Mouse (Mus musculus): ENCODE data around the gene Zbtb16.

Zbtb16 gene

DNA sequence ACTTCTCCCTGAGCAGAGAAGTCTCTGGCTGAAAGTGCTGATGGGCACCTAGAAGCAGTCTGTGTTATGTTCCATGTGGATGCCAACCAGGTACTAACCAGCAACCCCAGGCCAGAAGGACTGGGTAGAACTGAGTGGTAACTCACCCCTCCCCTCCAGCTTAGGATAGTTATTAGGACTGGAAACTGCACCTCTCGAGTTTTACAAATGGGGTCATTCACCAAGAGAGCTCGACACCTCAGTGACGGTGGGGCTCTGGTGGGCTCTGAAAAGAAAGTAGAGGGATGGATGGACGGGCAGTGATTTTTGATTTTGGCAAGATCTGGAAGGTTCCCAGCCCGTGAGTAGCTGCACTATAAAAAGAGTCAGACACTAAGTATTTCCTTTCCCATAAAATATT, 71.7 kb downstream of the Zbtb16 start:
- no peak for DNase-seq

DNA sequence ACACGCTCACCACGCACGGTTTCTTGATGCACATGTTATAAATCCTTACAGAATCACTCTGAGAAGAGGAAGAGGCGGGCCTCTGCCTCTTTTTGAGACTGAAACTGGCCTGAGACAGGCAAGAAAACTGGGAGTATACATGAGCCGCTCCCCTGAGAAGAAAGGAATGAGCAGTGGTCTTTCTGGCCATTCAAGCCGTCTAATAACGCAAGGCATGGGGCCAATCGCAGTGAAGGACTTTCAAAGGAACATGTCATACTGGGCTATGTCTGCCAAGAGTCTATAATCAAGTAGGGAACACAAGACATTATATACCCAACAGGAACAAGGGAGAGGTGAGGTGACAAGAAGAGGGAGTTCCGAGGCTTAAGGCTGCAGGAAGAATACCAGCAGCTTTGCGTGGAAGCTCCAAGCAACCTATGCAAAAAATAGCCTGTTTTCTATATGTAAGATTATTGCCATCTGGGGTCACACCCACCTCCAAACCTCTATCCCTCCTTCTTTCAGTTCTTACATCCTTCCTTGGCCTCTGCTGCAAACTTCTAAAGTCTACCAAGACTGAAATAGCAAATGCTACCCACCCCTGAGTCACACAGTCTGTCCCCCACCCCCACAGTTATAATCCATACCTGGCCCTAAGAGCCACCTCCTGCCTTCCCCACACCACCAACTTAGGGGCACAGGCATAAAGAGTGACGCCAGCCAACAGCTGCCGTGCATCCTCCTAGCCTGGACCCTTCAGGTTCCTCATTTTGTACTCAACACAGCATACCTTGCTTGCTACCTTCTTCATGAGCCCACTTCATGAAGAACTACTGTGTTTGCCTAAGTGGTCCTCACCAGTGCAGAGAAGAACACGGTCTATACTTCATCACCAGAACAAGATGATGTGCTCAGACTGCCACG, 74.0 kb downstream of the Zbtb16 start:
- DNase-seq = no peak

DNA sequence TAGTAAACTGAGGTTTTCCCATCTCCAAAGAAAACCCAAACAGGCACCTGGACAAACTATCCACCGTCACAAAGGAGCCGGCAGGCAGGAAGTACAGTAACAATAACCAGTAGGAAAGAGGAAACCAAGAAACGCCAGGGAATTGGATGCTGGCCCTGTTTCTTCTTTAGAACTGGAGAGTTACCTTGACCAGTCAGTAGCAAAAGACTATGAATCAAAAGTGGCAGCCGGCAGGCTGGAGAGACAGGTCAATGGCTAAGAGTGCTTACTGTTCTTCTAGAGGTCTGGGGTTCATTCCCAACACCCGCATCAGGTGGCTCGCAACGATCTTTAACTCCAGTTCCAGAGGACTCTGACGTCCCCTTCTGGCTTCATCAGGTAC, 74.9 kb downstream of the Zbtb16 start:
- DNase-seq = no peak

DNA sequence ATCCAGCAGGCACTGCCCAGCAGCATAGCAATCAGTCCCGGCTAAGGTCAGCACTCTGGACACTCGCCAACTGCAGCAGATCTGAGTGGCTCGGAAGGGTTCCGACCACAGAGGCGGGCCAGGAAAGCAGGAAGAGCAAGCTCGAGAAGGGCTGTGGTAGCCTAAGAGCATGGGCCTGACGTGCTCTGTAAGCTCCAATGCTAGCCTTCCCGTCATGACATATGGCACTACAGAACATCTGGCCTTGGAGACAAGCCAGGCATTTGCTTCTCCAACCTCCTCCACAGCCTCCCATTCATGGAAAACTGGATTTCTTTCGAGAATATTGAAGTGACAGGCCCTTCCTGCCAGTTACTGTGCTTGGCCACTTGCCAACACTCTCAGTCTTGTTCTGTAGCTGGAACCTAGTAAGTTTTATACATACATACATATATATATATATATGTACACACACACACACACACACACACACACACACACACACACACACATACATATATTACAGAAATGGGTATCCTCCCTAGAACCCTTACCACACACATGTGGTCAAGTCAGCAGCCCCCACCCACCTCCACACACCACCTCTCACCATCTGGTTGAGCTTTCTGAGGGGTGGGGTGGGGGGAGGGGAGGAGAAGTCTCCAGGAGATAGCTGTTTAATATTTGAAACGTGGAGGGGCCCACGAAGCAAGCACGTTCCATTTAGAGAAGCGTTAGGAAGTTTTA, 75.4 kb downstream of the Zbtb16 start:
- DNase-seq = peak; percentile 36 to 47

DNA sequence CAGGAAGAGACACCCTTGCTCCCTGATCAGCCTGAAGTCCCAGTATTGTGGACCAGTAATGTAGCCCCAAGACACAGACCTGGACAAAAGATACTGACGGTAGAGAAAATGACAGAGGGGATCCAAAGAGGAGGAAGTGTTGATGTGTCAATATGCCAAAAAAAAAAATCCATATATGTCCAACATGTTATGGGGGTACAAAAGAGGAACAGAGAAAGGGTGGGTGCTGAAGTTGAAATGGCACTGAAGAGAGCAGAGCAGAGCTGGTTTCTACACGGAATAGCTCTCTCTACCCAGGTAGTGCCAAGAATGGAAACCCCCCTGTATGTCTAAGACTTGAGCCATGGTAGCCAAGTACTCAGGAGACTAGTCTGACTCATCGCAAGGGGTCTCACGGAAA, 76.9 kb downstream of the Zbtb16 start:
- no peak for DNase-seq

DNA sequence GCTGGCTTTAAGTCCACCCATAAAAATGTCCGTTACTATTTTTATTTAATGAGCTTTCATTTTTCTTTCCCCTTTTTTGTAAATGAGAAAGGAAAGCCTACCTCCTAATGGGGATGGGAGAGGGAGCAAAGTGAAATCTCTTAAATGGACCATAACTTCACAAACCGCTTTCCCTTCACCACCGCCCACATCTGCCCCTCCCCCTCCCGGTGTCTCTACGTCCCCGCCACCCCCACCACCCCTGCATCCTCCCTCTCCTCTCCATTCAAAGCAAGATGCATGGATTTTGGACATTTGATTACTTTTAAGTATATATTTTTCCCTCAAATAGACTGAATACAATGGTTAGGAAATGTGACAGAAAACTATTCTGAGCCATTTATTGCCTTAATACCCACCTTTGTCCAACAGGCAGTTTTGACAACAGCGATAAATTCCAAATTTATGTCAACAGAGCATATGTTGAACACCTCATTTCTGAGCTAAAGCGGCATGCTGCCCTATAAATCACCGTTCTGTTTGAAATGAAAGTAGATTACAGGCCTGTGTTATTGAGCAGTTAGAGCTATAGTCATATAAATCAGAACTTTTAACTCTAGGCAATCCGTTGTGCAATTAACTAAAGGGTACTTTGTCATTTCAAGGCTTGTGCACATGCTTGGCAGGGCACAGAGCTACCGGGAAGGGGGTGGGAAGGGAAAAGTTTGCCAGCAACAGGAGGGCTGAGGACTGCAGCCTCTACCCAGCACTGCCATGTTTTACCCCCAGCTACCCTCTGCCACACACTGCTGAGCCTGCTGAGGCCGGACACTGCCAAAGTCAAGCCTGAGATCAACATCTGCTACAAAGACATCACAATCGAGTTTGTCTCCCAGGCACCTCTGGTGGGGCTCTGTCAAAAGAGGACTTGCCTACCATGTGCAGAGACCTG, 78.1 kb downstream of the Zbtb16 start:
- no peak for DNase-seq

DNA sequence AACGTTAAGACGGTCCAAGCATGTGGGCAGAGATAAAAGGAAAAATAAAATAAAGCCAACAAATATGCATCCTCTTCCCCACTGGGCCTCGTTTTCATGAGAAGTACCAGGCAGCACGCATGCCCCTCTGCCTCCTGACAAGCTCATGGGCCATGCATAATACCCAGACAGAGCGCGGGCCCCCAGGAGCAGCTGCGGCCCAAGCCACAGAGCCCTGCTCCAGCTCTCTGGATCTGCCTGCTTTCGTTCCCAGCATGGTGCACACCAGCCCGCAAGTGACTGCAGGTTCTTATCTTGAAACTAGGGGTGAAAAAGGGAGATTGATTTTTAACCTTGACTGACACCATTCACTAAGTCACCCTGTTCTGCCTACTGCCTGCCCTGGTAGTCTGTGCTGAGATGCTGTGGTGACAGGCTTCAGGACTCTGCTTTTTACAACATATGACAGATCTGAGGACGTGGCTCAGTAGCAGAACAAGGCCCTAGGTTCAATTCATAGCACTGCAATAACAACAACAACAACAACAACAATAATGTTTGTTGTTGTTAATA, 79.7 kb downstream of the Zbtb16 start:
- DNase-seq = no peak

DNA sequence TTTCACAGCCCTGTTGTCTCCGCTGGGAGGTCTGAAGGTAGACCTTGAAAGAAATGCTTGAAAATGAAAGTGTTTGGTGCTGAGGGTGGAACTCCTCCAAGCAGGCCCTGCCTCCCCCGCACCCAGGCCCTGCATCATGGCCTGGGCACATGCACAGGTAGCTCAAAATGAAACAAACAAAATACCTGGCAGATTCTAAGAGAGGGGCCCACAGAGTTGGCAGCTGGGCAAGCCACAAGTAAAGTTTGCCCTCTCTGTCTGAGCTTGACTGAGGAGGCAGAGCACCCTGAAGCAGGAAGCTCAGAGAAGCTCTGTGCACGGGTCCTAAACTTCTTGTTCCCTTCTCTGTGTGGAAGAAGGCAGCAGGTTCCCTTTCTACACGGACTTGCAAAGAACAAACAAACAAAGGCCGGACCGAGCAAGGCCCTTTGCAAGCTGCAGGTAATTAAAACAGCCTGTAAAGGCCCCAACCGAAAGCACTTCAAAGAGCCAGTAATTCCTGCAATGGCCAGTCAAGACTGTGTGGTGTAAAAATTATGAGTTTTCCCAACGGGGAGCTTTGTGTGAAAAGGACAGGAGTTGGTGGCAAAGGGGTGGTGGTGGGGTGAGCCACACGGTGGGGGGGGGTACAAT, 80.5 kb downstream of the Zbtb16 start:
- no peak for DNase-seq

DNA sequence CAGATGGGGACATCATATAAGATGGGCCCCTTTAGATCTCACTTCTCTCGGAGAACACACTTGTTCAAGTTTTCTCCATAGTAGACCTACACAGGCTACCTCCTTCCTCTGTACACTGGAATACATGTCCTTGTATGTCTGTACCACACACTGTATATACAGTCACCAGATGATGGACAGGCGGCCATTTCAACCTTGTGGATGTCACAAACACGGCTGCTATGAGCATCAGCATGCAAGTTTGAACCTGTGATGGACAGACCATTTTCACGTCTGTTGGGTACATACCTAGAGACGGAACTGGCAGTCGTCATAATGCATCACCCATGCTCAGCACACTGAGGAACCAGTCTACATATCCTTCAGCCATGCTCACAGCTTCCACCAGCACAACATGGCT, 81.6 kb downstream of the Zbtb16 start:
- no peak for DNase-seq

DNA sequence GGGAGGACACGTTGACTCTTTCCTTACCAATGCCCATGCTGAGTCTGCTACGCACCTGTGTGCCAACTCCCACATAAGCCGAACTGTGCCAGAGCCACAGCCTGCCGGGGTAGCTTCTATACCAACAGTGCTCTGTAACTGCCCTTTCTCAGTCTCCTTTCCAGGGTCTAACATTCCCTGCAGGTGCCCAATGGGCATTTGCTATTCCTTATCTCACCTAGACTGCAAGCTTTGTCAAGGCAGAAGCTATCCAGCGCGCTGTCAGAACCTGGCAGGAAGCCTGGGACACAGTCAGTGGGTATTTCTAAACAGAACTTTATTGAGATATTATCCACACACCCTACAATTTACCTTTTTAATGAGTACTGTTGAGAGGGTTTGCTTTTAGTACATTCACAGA, 82.1 kb downstream of the Zbtb16 start:
- peak; percentile 34 to 38 for DNase-seq

DNA sequence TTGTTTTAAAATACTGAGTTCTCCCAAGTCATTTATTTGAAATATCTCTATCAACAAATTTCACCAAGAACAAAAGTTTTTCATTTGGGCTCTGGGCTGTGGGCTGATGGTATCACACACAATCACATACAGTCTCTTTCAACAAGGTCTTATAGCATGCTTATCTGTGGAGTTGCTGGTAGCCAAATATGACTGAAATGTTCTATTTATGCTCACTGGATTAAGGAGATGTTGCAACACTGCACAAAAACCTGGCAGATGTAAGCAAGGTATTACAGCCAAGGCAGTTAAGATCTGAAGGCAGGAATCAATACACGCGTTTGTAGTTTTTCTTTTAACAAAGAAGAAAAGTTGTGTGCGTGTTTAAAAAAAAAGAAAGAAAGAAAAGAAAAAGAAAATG, 84.1 kb downstream of the Zbtb16 start:
- DNase-seq = no peak

DNA sequence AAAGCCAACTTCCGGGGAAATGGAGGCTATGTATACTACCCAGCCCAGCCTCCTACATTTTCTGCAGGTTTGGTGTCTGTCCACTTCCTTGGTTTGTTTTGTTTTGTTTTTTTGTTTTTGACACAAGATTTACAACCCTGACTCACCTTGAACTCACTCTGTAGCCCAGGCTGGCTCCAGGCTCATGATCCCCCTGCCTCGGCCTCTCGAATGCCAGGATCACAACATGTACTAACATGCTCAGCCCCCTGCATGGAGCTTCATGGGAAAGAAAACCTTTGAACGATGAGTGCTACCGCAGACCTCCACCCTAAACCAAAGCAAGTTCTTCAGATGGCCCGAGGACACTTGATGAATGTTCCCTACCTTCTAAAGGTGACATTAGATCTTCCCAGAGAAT, 86.4 kb downstream of the Zbtb16 start:
- no peak for DNase-seq

DNA sequence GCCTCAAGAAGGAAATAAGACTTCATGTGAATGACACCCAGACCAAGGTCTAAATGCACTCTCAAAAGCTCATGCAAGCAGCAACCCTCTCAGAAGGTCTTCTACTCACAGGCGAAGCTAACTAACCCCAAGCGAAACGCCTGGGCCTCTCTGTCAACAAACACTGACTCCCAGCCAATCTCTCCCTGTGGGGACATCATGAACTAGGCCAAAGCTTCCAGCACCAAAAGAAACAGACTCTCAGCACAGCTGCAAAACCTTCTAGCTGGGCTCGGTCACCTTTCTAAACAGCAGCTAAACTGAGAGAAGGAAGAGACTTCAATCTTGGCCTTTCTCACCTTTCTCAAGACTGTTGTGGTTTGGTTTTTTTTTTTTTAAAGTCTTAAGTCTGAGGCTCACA, 86.9 kb downstream of the Zbtb16 start:
- DNase-seq = no peak

DNA sequence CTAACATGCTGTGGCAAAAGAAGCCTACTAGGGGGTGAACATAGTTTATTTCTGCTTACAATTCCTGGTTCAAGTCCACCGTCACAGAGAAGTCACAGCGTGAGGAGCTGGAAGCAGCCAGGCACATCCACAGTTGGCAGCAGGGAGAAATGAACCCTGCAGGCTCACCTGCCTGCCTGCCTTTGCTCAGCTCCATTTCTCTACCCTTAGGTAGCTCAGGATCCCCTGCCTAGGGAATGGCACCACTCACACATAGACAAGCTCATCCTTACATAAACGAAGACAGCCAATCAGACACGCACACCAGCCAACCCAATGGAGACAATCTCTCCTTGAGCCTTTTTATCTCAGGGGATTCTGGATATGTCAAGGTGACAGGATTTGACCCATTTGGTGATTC, 87.3 kb downstream of the Zbtb16 start:
- DNase-seq = no peak

DNA sequence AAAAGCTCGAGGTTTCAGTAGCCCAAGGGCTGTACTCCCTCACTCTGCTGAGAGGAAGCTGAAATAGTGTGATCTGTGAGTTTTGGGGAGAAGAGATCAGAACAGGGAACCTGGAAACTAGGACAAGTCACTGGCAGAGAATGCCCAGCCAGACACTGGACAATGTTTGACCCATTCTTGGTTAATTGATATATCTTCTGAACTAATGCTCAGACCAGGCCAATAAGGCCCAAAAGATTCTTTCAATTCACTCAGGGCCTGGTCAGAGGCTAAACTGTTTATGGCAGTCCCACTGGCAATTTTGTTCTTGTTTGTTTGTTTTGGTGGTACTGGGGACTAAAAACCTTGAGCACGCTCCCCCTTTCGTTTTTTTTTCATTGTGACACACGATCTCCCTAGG, 87.8 kb downstream of the Zbtb16 start:
- DNase-seq = no peak

DNA sequence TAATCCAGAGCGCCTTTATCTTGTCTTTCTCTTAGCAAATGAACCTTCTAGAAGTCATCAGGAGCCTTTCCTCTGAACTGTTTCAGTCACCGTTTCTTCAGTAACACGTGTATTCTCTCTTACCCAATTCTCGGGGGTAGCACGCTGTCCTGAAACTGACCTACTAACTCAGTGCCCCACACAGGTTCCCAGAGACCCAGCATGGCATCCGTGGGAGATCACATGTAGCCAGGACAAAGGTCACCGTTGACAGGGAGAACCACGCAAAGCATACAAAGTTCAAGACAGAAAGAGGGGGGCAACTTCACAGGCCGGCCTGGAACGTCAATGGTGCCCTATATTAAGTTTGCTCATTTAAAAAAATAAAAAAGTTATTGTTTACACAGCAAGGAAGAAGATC, 89.5 kb downstream of the Zbtb16 start:
- DNase-seq = no peak

DNA sequence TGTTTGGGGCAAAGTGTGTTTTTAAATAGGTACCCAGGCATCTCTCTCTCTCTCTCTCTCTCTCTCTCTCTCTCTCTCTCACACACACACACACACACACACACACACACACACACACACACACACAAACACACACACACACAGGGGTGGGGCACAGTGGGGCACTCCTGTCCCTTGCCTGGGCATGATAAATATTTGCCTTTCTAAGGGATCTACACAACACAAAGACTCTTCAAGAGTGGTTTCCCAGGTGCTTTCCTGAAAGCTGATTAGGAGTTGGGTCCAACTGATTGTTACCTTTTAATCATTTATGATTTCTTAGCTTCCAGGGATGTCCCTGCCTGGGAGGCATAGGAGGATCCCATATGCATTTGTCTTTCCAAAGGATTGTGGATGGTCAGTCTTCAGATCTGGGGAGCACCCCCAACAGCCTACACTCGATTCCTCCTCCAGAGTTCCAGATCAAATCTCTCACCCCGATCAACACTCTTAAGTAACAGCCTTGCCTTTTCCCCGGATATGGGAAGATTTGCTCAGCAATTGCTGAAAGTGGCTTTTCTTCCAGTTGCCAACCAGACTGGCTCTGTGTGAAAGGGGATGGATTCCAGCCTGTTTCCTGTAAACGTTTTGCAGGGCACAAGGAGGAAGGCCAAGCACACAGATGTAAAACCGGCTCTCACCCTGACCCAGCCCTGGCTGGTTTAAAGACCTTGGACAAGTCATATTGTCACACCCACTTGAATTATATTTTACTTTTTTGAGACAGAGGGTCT, 90.5 kb downstream of the Zbtb16 start:
- no peak for DNase-seq

DNA sequence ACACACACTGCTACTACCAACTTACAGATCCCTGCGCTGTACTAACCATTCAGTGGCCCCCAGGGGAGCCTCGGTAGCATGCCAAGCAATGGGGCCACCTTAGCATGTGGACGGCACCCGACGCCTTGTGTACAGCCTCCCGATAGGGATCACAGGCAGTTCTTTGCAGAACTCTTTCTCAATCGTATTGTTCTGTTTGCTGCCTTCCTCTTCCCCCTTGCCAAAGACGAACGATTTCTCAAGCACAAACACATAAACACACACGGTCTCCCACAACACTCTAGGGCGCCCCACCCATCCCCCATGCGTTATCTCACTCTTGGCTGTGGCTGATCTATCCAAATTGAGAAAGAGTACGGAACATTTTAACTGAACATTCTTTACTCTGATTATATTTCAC, 91.1 kb downstream of the Zbtb16 start:
- DNase-seq = no peak

DNA sequence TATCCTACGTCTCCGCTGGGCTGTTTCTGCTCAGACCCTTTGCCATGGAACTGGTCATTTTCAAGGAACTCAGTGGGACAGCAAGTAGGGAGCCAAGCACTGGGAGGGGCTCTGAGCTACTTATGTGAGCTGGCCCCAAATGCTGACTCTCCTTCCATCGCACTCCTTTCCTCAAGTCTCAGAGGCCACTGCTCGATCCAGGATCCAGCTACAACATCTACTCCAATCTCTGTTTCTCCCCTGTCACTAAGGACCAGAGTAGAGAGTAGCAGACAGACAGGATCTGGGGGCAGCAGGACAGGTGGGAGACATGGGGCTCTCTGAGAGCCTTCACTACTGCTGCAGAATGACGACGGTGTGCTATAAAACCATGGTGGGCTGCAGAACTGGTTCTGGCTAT, 91.6 kb downstream of the Zbtb16 start:
- no peak for DNase-seq

DNA sequence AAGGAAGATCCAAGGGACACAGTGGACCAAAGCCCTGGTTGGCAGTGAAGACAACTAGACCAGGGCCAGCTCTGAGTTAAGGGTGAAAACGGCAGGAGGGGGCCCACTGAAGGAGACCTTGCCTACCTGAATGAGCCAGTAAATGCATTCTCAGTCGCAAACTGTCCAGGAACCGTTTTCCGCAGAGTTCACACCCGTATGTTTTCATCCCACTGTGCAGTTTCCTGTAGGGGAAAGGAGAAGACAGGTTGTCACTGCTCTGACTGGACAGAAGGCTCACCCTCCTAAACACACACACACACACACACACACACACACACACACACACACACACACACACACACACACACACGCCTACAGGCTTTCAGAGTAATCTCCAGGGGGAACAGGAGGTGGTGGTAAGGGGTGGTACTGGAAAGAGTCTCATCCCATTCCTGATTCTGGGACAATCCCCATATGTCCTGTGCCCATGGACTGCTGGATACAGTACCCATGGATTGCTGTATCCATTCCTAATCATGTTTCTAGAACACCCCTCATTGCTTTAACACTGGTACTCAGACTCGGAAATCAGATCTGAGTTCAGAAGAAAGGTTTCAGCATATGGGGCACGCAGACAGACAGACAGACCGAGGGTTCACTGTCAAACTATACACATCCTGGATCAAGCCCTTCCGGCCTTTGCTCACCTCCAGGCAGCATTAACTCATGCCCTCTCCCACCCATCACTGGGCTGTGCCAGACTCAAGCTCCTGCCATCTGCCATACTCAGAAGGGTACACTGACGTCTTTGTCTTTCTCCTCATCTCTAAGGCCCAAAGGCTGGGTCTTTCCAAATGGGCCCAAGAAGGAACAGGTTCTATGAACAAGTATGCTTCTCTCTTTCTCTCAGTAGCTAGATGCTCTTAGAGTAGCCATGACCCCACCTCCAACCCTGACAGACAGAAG, 92.4 kb downstream of the Zbtb16 start:
- DNase-seq = no peak

All from cerebellum, postnatal 36 days (tissue).